Mouse (Mus musculus) cerebellum, postnatal 10 days (tissue): ENCODE results near the gene Kcns3.

Experiments
- DNase-seq, 2 experiments: peaks; one replicate each; pipeline ENCODE4 v3.0.0; 2021; ENCODE audit warnings: mixed read lengths in 2 of 2

Kcns3 gene

GRCm38 (mm10) chr12:11151015-11151414 is at the start of gene Kcns3:
TSS of gene Kcns3 (minus strand) at chr12:11151056.
- DNase-seq: peak in 1 of 2 experiments; percentile 2

- no peak for DNase-seq
These were observed 47.7 kb upstream of the Kcns3 start for GRCm38 (mm10) chr12:11198551-11198950.

- DNase-seq: no peak
These were observed 47.2 kb upstream of the Kcns3 start for GRCm38 (mm10) chr12:11198026-11198425.

GRCm38 (mm10) chr12:11196830-11197229 is 46.0 kb upstream of the Kcns3 start:
- no peak for DNase-seq

GRCm38 (mm10) chr12:11196142-11196597 is 45.3 kb upstream of the Kcns3 start:
- peak; percentile 82 to 85 for DNase-seq

GRCm38 (mm10) chr12:11195031-11195430 is 44.2 kb upstream of the Kcns3 start:
- no peak for DNase-seq

GRCm38 (mm10) chr12:11178486-11179154 is 27.8 kb upstream of the Kcns3 start:
- DNase-seq: peak; percentile 96 to 97

- peak; percentile 9 to 43 for DNase-seq
These were observed 26.8 kb upstream of the Kcns3 start for GRCm38 (mm10) chr12:11177408-11178394.

- no peak for DNase-seq
These were observed 7.8 kb upstream of the Kcns3 start for GRCm38 (mm10) chr12:11158670-11159069.

- no peak for DNase-seq
These were observed 4.3 kb upstream of the Kcns3 start for GRCm38 (mm10) chr12:11155123-11155522.

- no peak for DNase-seq
These were observed 2.7 kb upstream of the Kcns3 start for GRCm38 (mm10) chr12:11153587-11153986.

- peak; percentile 40 to 47 for DNase-seq
These were observed 492 bp downstream of the Kcns3 start for GRCm38 (mm10) chr12:11150192-11150935.

- DNase-seq: peak; percentile 44 to 49
These were observed 1.2 kb downstream of the Kcns3 start for GRCm38 (mm10) chr12:11149421-11150191.

GRCm38 (mm10) chr12:11149121-11149420 is 1.8 kb downstream of the Kcns3 start:
- no peak for DNase-seq

GRCm38 (mm10) chr12:11144894-11145293 is 6.0 kb downstream of the Kcns3 start:
- DNase-seq: no peak

- DNase-seq: no peak
These were observed 18.4 kb downstream of the Kcns3 start for GRCm38 (mm10) chr12:11132418-11132817.

- DNase-seq: no peak
These were observed 21.7 kb downstream of the Kcns3 start for GRCm38 (mm10) chr12:11129188-11129587.

- DNase-seq: no peak
These were observed 24.6 kb downstream of the Kcns3 start for GRCm38 (mm10) chr12:11126186-11126759.

GRCm38 (mm10) chr12:11101565-11101964 is 49.3 kb downstream of the Kcns3 start:
- DNase-seq: no peak

- peak in 1 of 2 experiments; percentile 5 for DNase-seq
These were observed 62.1 kb downstream of the Kcns3 start for GRCm38 (mm10) chr12:11088626-11089372.

- peak in 1 of 2 experiments; percentile 5 for DNase-seq
These were observed 64.0 kb downstream of the Kcns3 start for GRCm38 (mm10) chr12:11086866-11087265.
